Mouse (Mus musculus): ENCODE measurements around the gene Ptpre. TPM values are rescaled to one million over a fixed set of nuclear protein-coding genes. Genes with fewer than 3 reads are reported as not detected.

Ptpre gene
- polyA plus RNA-seq, 1 experiment from 2014 or later: 4.4 TPM

- 50% methylated on average over 5 of the region's 5 CpGs for WGBS
- H3K4me1 ChIP-seq (replicated peaks; ENCODE audit: control insufficient read depth, insufficient read depth): no peaks in the 10 kb centered on the region
- H3K36me3 ChIP-seq (ENCODE audit: control insufficient read depth, insufficient read depth, low read length): no peaks in the 10 kb centered on the region
- H3K27ac ChIP-seq (replicated peaks): no peak overlapping the region
- H3K9ac ChIP-seq (ENCODE audit: low read length): no peak overlapping the region
- ATAC-seq (ENCODE audit: low FRiP score, low TSS enrichment) (no peak), DNase-seq (ENCODE audit: low spot score) (no peak)
- no peak overlapping the region for H3K4me3 ChIP-seq (ENCODE audit: low read depth, low read length)
- no peaks in the 10 kb centered on the region for H3K9me3 ChIP-seq (ENCODE audit: control insufficient read depth, low read length)
- TF ChIP-seq CTCF (IDR thresholded peaks at IDR 0.05; ENCODE audit: low read depth): no peak
- no peak for TF ChIP-seq EP300 (optimal IDR thresholded peaks at IDR 0.05)
- no peaks in the 10 kb centered on the region for H3K27me3 ChIP-seq (ENCODE audit: control insufficient read depth, insufficient read depth, low read length)
- H3K4me2 ChIP-seq (replicated peaks; ENCODE audit: low read depth): no peak overlapping the region
These were observed 9.2 kb downstream of the Ptpre start for GRCm38 (mm10) chr7:135546530-135546929.

GRCm38 (mm10) chr7:135548434-135548833 is 11.2 kb downstream of the Ptpre start:
- TF ChIP-seq CTCF (IDR thresholded peaks at IDR 0.05; ENCODE audit: low read depth): no peak
- TF ChIP-seq EP300 (optimal IDR thresholded peaks at IDR 0.05): no peak
- Histone ChIP-seq H3K4me1 (replicated peaks; ENCODE audit: control insufficient read depth, insufficient read depth) (no peaks in the 10 kb centered on the region), H3K9ac (ENCODE audit: low read length) (no peak overlapping the region), H3K9me3 (ENCODE audit: control insufficient read depth, low read length) (no peaks in the 10 kb centered on the region), H3K27ac (replicated peaks) (no peak overlapping the region), H3K27me3 (ENCODE audit: control insufficient read depth, insufficient read depth, low read length) (no peaks in the 10 kb centered on the region), H3K4me2 (replicated peaks; ENCODE audit: low read depth) (no peak overlapping the region), H3K36me3 (ENCODE audit: control insufficient read depth, insufficient read depth, low read length) (no peaks in the 10 kb centered on the region), H3K4me3 (ENCODE audit: low read depth, low read length) (no peak overlapping the region)
- DNase-seq (ENCODE audit: low spot score) (no peak), ATAC-seq (ENCODE audit: low FRiP score, low TSS enrichment) (no peak)
- 65% methylated on average over 6 of the region's 6 CpGs for WGBS

DNA sequence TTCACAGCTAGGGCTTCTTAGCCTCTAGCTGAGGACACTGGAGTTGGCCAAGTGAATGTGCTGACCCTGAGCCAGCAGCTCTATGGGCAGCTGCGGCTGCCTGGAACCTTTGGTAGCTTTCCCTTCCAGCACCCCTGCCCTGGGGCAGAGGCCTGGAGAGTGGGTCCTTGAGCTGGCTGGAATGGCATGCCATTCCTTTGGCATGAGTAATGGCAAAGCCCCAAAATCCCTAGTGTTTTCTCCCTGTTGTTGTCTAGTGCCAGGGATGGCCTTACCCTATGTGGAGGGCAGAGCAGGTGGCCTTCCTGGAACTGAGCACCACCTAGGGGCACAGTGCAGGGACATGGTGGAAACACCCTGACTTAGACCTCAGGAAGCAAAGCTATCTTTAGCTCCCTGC is 14.3 kb downstream of the Ptpre start:
- WGBS: 65% methylated on average over 1 of the region's 1 CpGs
- Histone ChIP-seq H3K9me3 (ENCODE audit: control insufficient read depth, low read length) (no peaks in the 10 kb centered on the region), H3K4me3 (ENCODE audit: low read depth, low read length) (no peak overlapping the region), H3K4me1 (replicated peaks; ENCODE audit: control insufficient read depth, insufficient read depth) (no peaks in the 10 kb centered on the region), H3K27me3 (ENCODE audit: control insufficient read depth, insufficient read depth, low read length) (no peaks in the 10 kb centered on the region), H3K9ac (ENCODE audit: low read length) (no peak overlapping the region), H3K36me3 (ENCODE audit: control insufficient read depth, insufficient read depth, low read length) (no peaks in the 10 kb centered on the region), H3K27ac (replicated peaks) (no peak overlapping the region), H3K4me2 (replicated peaks; ENCODE audit: low read depth) (no peak overlapping the region)
- no peak for ATAC-seq (ENCODE audit: low FRiP score, low TSS enrichment)
- TF ChIP-seq CTCF (IDR thresholded peaks at IDR 0.05; ENCODE audit: low read depth) (no peak), EP300 (optimal IDR thresholded peaks at IDR 0.05) (no peak)
- DNase-seq (ENCODE audit: low spot score): no peak

GRCm38 (mm10) chr7:135553550-135553949 is 16.3 kb downstream of the Ptpre start:
- Histone ChIP-seq H3K9ac (ENCODE audit: low read length) (no peak overlapping the region), H3K27ac (replicated peaks) (no peak overlapping the region), H3K36me3 (ENCODE audit: control insufficient read depth, insufficient read depth, low read length) (no peaks in the 10 kb centered on the region), H3K4me3 (ENCODE audit: low read depth, low read length) (no peak overlapping the region), H3K4me2 (replicated peaks; ENCODE audit: low read depth) (no peak overlapping the region), H3K4me1 (replicated peaks; ENCODE audit: control insufficient read depth, insufficient read depth) (no peaks in the 10 kb centered on the region), H3K27me3 (ENCODE audit: control insufficient read depth, insufficient read depth, low read length) (no peaks in the 10 kb centered on the region), H3K9me3 (ENCODE audit: control insufficient read depth, low read length) (no peaks in the 10 kb centered on the region)
- ATAC-seq (ENCODE audit: low FRiP score, low TSS enrichment): no peak
- TF ChIP-seq CTCF (IDR thresholded peaks at IDR 0.05; ENCODE audit: low read depth): no peak
- TF ChIP-seq EP300 (optimal IDR thresholded peaks at IDR 0.05): no peak
- DNase-seq (ENCODE audit: low spot score): no peak
- WGBS: 71% methylated on average over 3 of the region's 3 CpGs

GRCm38 (mm10) chr7:135556663-135557402 is 19.6 kb downstream of the Ptpre start:
- Histone ChIP-seq H3K27me3 (ENCODE audit: control insufficient read depth, insufficient read depth, low read length) (no peaks in the 10 kb centered on the region), H3K4me3 (ENCODE audit: low read depth, low read length) (no peak overlapping the region), H3K9me3 (ENCODE audit: control insufficient read depth, low read length) (no peaks in the 10 kb centered on the region), H3K36me3 (ENCODE audit: control insufficient read depth, insufficient read depth, low read length) (no peaks in the 10 kb centered on the region), H3K4me1 (replicated peaks; ENCODE audit: control insufficient read depth, insufficient read depth) (no peaks in the 10 kb centered on the region), H3K9ac (ENCODE audit: low read length) (no peak overlapping the region), H3K4me2 (replicated peaks; ENCODE audit: low read depth) (no peak overlapping the region), H3K27ac (replicated peaks) (no peak overlapping the region)
- ATAC-seq (ENCODE audit: low FRiP score, low TSS enrichment) (no peak), DNase-seq (ENCODE audit: low spot score) (no peak)
- no peak for TF ChIP-seq EP300 (optimal IDR thresholded peaks at IDR 0.05)
- TF ChIP-seq CTCF (IDR thresholded peaks at IDR 0.05; ENCODE audit: low read depth): no peak
- 75% methylated on average over 3 of the region's 3 CpGs for WGBS

- WGBS: 37% methylated on average over 1 of the region's 1 CpGs
- no peaks in the 10 kb centered on the region for H3K36me3 ChIP-seq (ENCODE audit: control insufficient read depth, insufficient read depth, low read length)
- no peak overlapping the region for H3K27ac ChIP-seq (replicated peaks)
- H3K9me3 ChIP-seq (ENCODE audit: control insufficient read depth, low read length): no peaks in the 10 kb centered on the region
- H3K4me3 ChIP-seq (ENCODE audit: low read depth, low read length): no peak overlapping the region
- ATAC-seq (ENCODE audit: low FRiP score, low TSS enrichment) (no peak), DNase-seq (ENCODE audit: low spot score) (no peak)
- H3K27me3 ChIP-seq (ENCODE audit: control insufficient read depth, insufficient read depth, low read length): no peaks in the 10 kb centered on the region
- H3K9ac ChIP-seq (ENCODE audit: low read length): no peak overlapping the region
- H3K4me2 ChIP-seq (replicated peaks; ENCODE audit: low read depth): no peak overlapping the region
- TF ChIP-seq CTCF (IDR thresholded peaks at IDR 0.05; ENCODE audit: low read depth) (no peak), EP300 (optimal IDR thresholded peaks at IDR 0.05) (no peak)
- H3K4me1 ChIP-seq (replicated peaks; ENCODE audit: control insufficient read depth, insufficient read depth): no peaks in the 10 kb centered on the region
These were observed 23.0 kb downstream of the Ptpre start for GRCm38 (mm10) chr7:135560280-135560679.

All from stomach, postnatal 0 days (tissue).